Mouse (Mus musculus) monocyte, adult 2 months (primary cell): ENCODE data around the gene Bsx.

ENCODE experiments used
- DNase-seq, 2 experiments: peaks; one replicate each; pipeline ENCODE4 v3.0.0; 2022; ENCODE audit warnings: low spot score in 2 of 2, low read depth in 1 of 2

Gene Bsx

DNA sequence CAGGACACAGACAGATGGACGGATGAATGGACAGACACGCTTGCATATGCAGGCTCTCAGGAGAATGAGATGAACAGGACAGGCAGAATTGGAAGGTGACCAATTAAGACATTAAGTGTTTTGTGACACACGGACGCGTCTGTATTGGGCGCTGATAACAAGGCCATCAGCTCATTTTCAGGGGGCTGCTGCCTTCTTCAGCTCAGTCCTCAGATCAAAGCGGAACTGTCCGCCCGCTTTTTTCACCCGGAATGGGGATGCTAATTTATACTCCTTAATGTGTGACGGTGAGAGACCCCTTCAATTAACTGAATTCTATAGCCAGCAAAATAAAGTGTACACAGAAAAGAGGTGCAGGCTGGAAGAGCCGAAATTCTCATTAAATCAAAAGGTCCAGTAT is 15.5 kb downstream of the Bsx start:
- DNase-seq = no peak

DNA sequence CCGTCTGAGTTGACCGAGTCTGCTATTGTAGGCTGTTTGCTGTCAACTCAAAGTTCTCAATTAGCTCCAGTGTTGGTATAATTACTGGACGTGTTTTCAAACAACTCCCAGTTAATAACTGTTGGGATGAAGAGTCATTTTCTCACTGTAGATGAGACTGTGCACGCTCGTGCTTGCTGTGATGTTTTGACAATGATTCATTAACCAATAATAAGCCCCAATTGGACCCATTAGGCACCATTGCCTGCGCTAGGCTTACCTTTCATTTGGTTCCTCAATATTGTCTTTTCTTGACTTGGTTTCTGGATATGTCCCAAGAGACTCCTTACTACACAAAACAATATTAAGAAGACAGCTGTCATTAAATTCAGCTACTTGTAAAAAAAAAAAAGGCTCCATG is 18.5 kb downstream of the Bsx start:
- DNase-seq = no peak

DNA sequence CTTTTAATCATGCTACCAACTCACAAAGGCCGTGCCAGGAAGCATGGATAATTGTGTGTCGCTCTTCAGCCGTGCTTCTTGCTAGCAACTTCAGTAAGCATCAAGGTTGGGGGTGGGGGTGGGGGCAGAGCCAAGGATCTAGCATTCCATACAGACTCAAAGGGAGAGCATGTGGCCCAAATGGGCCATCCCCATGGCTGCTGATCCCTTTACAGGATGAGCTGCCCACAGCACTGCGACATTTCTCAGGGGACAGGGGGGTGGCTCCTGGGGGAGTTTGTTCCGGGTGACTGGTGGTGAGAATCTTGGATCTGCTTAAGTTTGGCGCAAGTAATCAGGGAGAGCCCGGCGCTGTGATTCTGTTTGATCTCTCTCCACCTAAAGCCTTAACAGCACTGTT is 33.5 kb downstream of the Bsx start:
- DNase-seq = no peak

DNA sequence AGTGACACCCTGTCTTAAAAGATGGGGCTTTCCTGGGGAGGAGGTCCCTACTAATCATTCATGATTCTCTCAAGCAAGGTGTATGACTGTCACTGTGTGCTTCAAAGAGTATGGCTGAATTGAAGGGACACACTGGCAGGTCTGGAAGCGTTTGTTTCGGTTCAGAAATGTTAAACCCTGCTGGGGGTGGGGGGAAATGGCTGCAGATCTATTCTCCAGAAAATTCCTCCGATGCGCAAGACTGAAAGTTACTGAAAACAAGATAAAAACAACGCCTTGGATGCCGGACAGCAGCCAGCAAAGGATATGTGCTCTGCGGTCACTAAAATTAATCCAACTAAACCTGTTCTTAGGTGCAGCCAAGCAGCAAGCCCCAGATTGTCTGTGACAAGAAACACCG is 34.5 kb downstream of the Bsx start:
- DNase-seq = no peak

DNA sequence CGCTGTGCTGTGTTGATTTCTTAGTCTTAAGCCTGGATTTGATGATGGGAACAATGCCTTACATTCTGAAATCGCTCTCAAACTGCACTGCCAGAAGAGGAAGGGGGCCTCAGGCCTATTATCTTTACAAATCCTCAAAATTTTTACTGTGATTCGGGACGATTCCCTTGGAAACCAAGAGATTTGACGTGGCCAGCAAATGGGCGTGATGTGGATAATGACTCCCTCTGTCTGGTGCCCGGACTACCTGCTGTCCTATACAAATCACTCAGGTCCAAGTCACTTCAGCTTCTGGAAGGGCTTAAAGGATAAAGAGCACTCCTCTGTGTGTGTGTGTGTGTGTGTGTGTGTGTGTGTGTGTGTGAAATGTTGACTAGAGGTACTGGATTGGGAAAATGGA is 35.0 kb downstream of the Bsx start:
- DNase-seq = no peak

DNA sequence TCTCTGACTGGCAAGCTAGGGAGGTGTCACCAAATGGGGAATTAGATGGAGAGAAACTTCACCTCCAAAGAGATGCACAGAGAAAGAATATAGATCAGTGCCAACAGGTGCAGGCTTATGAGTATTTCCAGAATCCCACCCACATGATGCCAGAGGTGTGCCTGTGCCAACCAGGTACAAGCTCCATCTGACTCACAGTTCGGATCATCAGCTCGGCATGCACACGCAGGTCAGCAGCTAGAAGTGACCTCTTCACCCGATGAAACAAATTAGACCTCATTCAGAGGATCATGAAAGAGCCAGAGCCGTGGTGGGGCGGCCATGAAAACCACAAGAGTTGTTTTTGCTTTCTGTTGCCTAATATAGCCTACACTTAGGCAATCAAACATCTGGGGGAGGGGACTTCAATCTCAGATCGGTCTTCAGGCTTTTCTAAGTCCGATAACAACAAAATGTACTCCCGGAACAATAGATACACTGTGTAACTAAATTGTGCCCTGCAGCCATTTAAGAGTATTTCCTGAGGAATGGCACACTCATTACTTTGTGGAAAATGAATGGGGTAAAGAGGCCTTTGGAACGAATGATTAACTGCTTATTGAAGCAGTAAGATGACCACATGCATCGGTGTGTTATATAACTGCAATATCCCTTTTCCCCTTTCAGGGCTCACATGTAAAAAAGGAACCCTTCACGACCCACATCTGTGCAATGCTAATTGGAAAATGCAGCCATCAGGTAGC is 44.1 kb downstream of the Bsx start:
- DNase-seq = no peak

DNA sequence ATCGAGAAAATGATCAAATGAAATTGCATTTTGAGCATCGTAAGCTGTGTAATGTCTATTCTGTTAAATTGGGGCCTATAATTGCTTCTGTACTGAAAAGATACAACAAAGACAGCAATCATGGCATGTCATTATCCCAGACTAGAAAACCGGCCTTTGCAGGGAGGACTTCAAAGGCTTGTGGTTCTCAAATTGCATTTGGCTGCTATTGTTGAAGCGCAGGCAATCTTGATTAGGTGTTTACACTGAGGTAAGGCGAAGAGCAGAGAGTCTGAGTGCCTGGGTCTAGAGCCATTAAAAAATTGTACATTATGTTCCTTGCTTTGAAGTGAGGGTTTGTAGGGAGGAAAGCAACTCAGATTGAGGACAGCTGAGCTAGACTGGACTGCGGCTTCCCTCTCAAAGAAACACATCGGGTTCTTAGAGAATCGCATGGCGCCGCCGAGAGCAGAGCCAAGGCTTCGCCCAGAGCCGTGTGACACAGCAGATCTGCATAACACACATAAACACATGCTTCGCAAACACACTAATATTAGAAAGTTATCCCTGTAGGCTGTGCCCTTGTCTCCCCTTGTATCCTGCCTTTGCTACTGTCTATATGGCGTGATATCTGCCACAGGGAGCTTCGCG is 53.5 kb downstream of the Bsx start:
- no peak for DNase-seq
